In the genomic region with DNA sequence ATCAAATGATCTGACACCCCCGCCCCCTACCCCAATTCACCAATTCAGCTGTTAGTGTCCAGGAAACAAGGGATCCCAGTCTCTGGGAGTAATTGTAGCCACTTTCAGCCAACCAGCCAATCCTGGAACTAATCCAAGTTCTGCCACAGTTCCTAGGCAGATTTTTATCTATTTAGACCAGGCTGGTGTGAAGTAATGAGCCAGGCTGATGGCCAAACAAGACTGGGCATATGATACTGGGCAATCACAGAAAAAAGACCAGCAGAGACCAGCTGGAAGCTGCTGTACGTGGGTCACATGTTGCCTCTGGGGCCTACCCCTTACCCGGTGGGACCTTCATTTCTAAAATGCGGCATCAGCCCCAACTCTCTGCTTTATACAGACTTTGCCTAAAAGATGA, we compare ENCODE assay signal across 11 mouse cellular contexts. TPM values are rescaled to one million over a fixed set of nuclear protein-coding genes. Genes with fewer than 3 reads are reported as not detected.
DNase-seq lines count a peak whose midpoint lies in the region; ATAC-seq and TF ChIP-seq lines count a peak whose summit lies in the region.
"Had no signal": no experiment of that assay in that cellular context is flagged by ENCODE, and none has a peak within 500 bp of the region (broad histone marks: within the 10 kb centered on the region; RNA-seq: fewer than 3 reads in every experiment).

No protein-coding gene starts in this region.

- H3K4me1 ChIP-seq in embryonic facial prominence, embryonic 12.5 days: peaks cover 13% of the 10 kb centered on the region; the same call in 1 of the 2 replicates
- H3K4me1 ChIP-seq in embryonic facial prominence, embryonic 10.5 days: peaks cover 8% of the 10 kb centered on the region
- H3K4me1 ChIP-seq in midbrain, embryonic 15.5 days: peaks cover 8% of the 10 kb centered on the region

- H3K27me3 ChIP-seq in embryonic facial prominence, embryonic 12.5 days: no peaks in the 10 kb centered on the region
- H3K27me3 ChIP-seq in embryonic facial prominence, embryonic 10.5 days (replicated peaks; ENCODE audit: low read depth, poor library complexity, severe bottlenecking): no peaks in the 10 kb centered on the region
- H3K27me3 ChIP-seq in midbrain, embryonic 15.5 days (replicated peaks): no peaks in the 10 kb centered on the region
- H3K27me3 ChIP-seq: CH12.LX; limb, embryonic 12.5 days had no signal

- 0 out of 2 replicates have a peak, but pooled peaks have one; percentile 52 for ATAC-seq in embryonic facial prominence, embryonic 12.5 days (ENCODE audit: insufficient number of reproducible peaks, insufficient read depth, low FRiP score, low TSS enrichment)
- peak; percentile 62; the same call in 1 of the 2 replicates for ATAC-seq in midbrain, embryonic 15.5 days (replicated peaks)

- H3K4me2 ChIP-seq in embryonic facial prominence, embryonic 12.5 days (replicated peaks): no peak overlapping the region
- no peak overlapping the region for H3K4me2 ChIP-seq in midbrain, embryonic 15.5 days
- H3K4me2 ChIP-seq: limb, embryonic 12.5 days had no signal

- no peak overlapping the region for H3K4me3 ChIP-seq in embryonic facial prominence, embryonic 12.5 days
- no peak overlapping the region for H3K4me3 ChIP-seq in embryonic facial prominence, embryonic 10.5 days
- no peak overlapping the region for H3K4me3 ChIP-seq in left cerebral cortex, adult 2 months
- H3K4me3 ChIP-seq in midbrain, embryonic 15.5 days: no peak overlapping the region
- H3K4me3 ChIP-seq: limb, embryonic 12.5 days had no signal

- WGBS in embryonic facial prominence, embryonic 12.5 days: 71% methylated on average over 4 of the region's 4 CpGs
- WGBS in embryonic facial prominence, embryonic 10.5 days: 89% methylated on average over 4 of the region's 4 CpGs
- 66% methylated on average over 4 of the region's 4 CpGs for WGBS in midbrain, embryonic 15.5 days

- no peak for DNase-seq in embryonic facial prominence, embryonic 10.5 days (ENCODE audit: low spot score)
- peak; percentile 13 to 40 for DNase-seq in left cerebral cortex, postnatal 14 days (ENCODE audit: low spot score in 2 of 2)
- DNase-seq in left cerebral cortex, adult 2 months (ENCODE audit: extremely low spot score in 1 of 2, low spot score in 2 of 2): no peak
- DNase-seq in brain, adult 2 months (ENCODE audit: low read depth, low spot score): peak; percentile 56
- DNase-seq in thymus, postnatal 10 days (ENCODE audit: low spot score in 2 of 2): no peak
- no peak for DNase-seq in thymus, postnatal 25 days
- DNase-seq: gastrocnemius, postnatal 10 days had no signal

- intact Hi-C loops in left cerebral cortex, postnatal 14 days (cut with DNase I): no loop called here
- intact Hi-C loops in left cerebral cortex, adult 2 months (cut with DNase I): no loop called here

- H3K36me3 ChIP-seq in embryonic facial prominence, embryonic 12.5 days: no peaks in the 10 kb centered on the region
- no peaks in the 10 kb centered on the region for H3K36me3 ChIP-seq in embryonic facial prominence, embryonic 10.5 days (replicated peaks)
- H3K36me3 ChIP-seq in midbrain, embryonic 15.5 days (replicated peaks): no peaks in the 10 kb centered on the region
- H3K36me3 ChIP-seq: limb, embryonic 12.5 days had no signal

- TF ChIP-seq CTCF in left cerebral cortex, adult 2 months (IDR thresholded peaks at IDR 0.05): no peak

- H3K27ac ChIP-seq in embryonic facial prominence, embryonic 12.5 days: no peak overlapping the region
- H3K27ac ChIP-seq in embryonic facial prominence, embryonic 10.5 days (replicated peaks): no peak overlapping the region
- H3K27ac ChIP-seq in left cerebral cortex, adult 2 months: no peak overlapping the region
- H3K27ac ChIP-seq in midbrain, embryonic 15.5 days: no peak overlapping the region
- H3K27ac ChIP-seq: limb, embryonic 12.5 days had no signal

- no peaks in the 10 kb centered on the region for H3K9me3 ChIP-seq in embryonic facial prominence, embryonic 12.5 days
- H3K9me3 ChIP-seq in embryonic facial prominence, embryonic 10.5 days: no peaks in the 10 kb centered on the region
- no peaks in the 10 kb centered on the region for H3K9me3 ChIP-seq in midbrain, embryonic 15.5 days
- H3K9me3 ChIP-seq: limb, embryonic 12.5 days had no signal

- no peak overlapping the region for H3K9ac ChIP-seq in embryonic facial prominence, embryonic 12.5 days
- no peak overlapping the region for H3K9ac ChIP-seq in midbrain, embryonic 15.5 days
- H3K9ac ChIP-seq: limb, embryonic 12.5 days had no signal

RNA-seq across cellular contexts. Expression of a gene that starts 37.5 kb away (rescaled TPM):
- polyA plus RNA-seq in embryonic facial prominence, embryonic 12.5 days (2016; fragmentation: Nextera tagmentation; extraction: Ambion mirVana): 24.4 and 27.7 TPM in 2 replicates
- polyA plus RNA-seq in embryonic facial prominence, embryonic 10.5 days (2016; fragmentation: Nextera tagmentation; extraction: Ambion mirVana): 9.3 and 10.0 TPM in 2 replicates
- 10 to 100 TPM; 15.7 to 23.9 TPM for total RNA-seq in left cerebral cortex, postnatal 14 days (2021)
- total RNA-seq in left cerebral cortex, adult 2 months (2021): 10 to 100 TPM; 22.5 to 32.2 TPM
- polyA plus RNA-seq in midbrain, embryonic 15.5 days (2015; fragmentation: Nextera tagmentation; extraction: Ambion mirVana): 4.9 and 5.9 TPM in 2 replicates

RNA-seq across cellular contexts. Expression of a gene that starts 59.8 kb away (rescaled TPM):
- 471 and 477 TPM in 2 replicates for polyA plus RNA-seq in embryonic facial prominence, embryonic 12.5 days (2016; fragmentation: Nextera tagmentation; extraction: Ambion mirVana)
- 550 and 554 TPM in 2 replicates for polyA plus RNA-seq in embryonic facial prominence, embryonic 10.5 days (2016; fragmentation: Nextera tagmentation; extraction: Ambion mirVana)
- 100 to 1,000 TPM; 188 to 198 TPM for total RNA-seq in left cerebral cortex, postnatal 14 days (2021)
- total RNA-seq in left cerebral cortex, adult 2 months (2021): 100 to 1,000 TPM; 228 to 236 TPM
- polyA plus RNA-seq in midbrain, embryonic 15.5 days (2015; fragmentation: Nextera tagmentation; extraction: Ambion mirVana): 287 and 295 TPM in 2 replicates

Comparison
In these comparisons a context has a peak if more than half of its experiments do, and no peak if none do; other contexts are left out.
1. DNase-seq: peak in left cerebral cortex, postnatal 14 days (2 of 2) and brain, adult 2 months (single experiment); none in embryonic facial prominence, embryonic 10.5 days (single experiment), left cerebral cortex, adult 2 months (0 of 2), thymus, postnatal 10 days (0 of 2) and thymus, postnatal 25 days (single experiment).